Mouse (Mus musculus) MEL (cell line): ENCODE measurements around the gene Cx3cr1. TPM values are rescaled to one million over a fixed set of nuclear protein-coding genes. Genes with fewer than 3 reads are reported as not detected.

Experiments used
- DNase-seq: peaks from one replicate; pipeline ENCODE4 v3.0.0; 2011; ENCODE audit warnings: low read depth, low spot score
- H3K27ac ChIP-seq: 2 replicates; pipeline ENCODE4 v1.5.1; 2012; ENCODE audit warnings: low read depth, mild to moderate bottlenecking, control low read depth, low read length, moderate library complexity; ENCODE audit not compliant: control insufficient read depth
- H3K27me3 ChIP-seq, 2 experiments: fragments of 150-350 bp in 1 of 2; sonication (generic) in 1 of 2; 2 replicates each; pipeline ENCODE4 v1.6.1; 2012; ENCODE audit warnings: low read length in 2 of 2, mild to moderate bottlenecking in 2 of 2, improper control_type of control experiment in 1 of 2, moderate library complexity in 1 of 2; ENCODE audit not compliant: insufficient read depth in 2 of 2, control insufficient read depth in 1 of 2
- H3K36me3 ChIP-seq, 2 experiments: 2 replicates each; pipeline ENCODE4 v1.6.1; 2012 to 2014; ENCODE audit warnings: low read length in 2 of 2, improper control_type of control experiment in 1 of 2, inconsistent platforms in 1 of 2, mild to moderate bottlenecking in 1 of 2; ENCODE audit not compliant: insufficient read depth in 2 of 2, control insufficient read depth in 1 of 2
- H3K4me1 ChIP-seq, 2 experiments: fragments of 150-350 bp in 1 of 2; sonication (generic) in 1 of 2; 2 replicates each; pipeline ENCODE4 v1.6.1; 2012; ENCODE audit warnings: low read length in 2 of 2, improper control_type of control experiment in 1 of 2, mild to moderate bottlenecking in 1 of 2; ENCODE audit not compliant: insufficient read depth in 2 of 2, control insufficient read depth in 1 of 2
- H3K4me3 ChIP-seq, 2 experiments: fragments of 150-350 bp in 1 of 2; sonication (generic) in 1 of 2; 2 replicates each; pipeline ENCODE4 v1.5.1; 2012; ENCODE audit warnings: low read depth in 2 of 2, low read length in 2 of 2, mild to moderate bottlenecking in 2 of 2, moderate library complexity in 2 of 2, control low read depth in 1 of 2, improper control_type of control experiment in 1 of 2; ENCODE audit not compliant: control insufficient read depth in 1 of 2, insufficient read depth in 1 of 2
- H3K79me2 ChIP-seq: 2 replicates; pipeline ENCODE4 v1.6.1; 2012; ENCODE audit warnings: mild to moderate bottlenecking, low read length, moderate library complexity; ENCODE audit not compliant: control insufficient read depth, poor library complexity, insufficient read depth
- H3K9ac ChIP-seq: 2 replicates; pipeline ENCODE4 v1.6.1; 2012; ENCODE audit warnings: low read depth, mild to moderate bottlenecking, control low read depth, low read length, moderate library complexity; ENCODE audit not compliant: control insufficient read depth, poor library complexity, severe bottlenecking
- H3K9me3 ChIP-seq: fragments of 150-350 bp; sonication (generic); replicated peaks from 2 replicates; pipeline ENCODE4 v1.6.1; 2012; ENCODE audit warnings: mild to moderate bottlenecking, low read length, improper control_type of control experiment, moderate library complexity; ENCODE audit not compliant: insufficient read depth
- E2F4 ChIP-seq: IDR thresholded peaks from 2 replicates; pipeline ENCODE4 v1.6.1; 2011; ENCODE audit warnings: low read depth, low read length, improper control_type of control experiment, borderline replicate concordance
- EP300 ChIP-seq, 2 experiments: IDR thresholded peaks; 2 replicates each; pipeline ENCODE4 v1.6.1; 2011; ENCODE audit warnings: improper control_type of control experiment in 2 of 2, low read length in 2 of 2, low read depth in 1 of 2, mild to moderate bottlenecking in 1 of 2
- MAZ ChIP-seq: IDR thresholded peaks from 2 replicates; pipeline ENCODE4 v1.6.1; 2012; ENCODE audit warnings: low read depth, mild to moderate bottlenecking, inconsistent platforms, low read length, improper control_type of control experiment
- MXI1 ChIP-seq: IDR thresholded peaks from 2 replicates; pipeline ENCODE4 v1.6.1; 2011; ENCODE audit warnings: mild to moderate bottlenecking, low read depth, low read length, improper control_type of control experiment
- MYB ChIP-seq: IDR thresholded peaks from 2 replicates; pipeline ENCODE4 v1.6.1; 2011; ENCODE audit warnings: mild to moderate bottlenecking, low read depth, low read length, improper control_type of control experiment
- MYC ChIP-seq: IDR thresholded peaks from 2 replicates; pipeline ENCODE4 v1.6.1; 2011; ENCODE audit warnings: low read depth, mild to moderate bottlenecking, low read length, improper control_type of control experiment, moderate library complexity
- NELFE ChIP-seq: IDR thresholded peaks from 2 replicates; pipeline ENCODE4 v1.6.1; 2011; ENCODE audit warnings: low read depth, low read length, improper control_type of control experiment
- NRF1 ChIP-seq: IDR thresholded peaks from 2 replicates; pipeline ENCODE4 v1.6.1; 2014; ENCODE audit warnings: low read depth, mild to moderate bottlenecking, inconsistent platforms, low read length, improper control_type of control experiment, moderate library complexity; ENCODE audit not compliant: poor library complexity, insufficient read depth, severe bottlenecking
- POLR2A ChIP-seq, 2 experiments: IDR thresholded peaks; 2 replicates each; pipeline ENCODE4 v1.6.1; 2011 to 2012; ENCODE audit warnings: low read length in 2 of 2, mild to moderate bottlenecking in 2 of 2, control low read depth in 1 of 2, improper control_type of control experiment in 1 of 2, low read depth in 1 of 2, moderate library complexity in 1 of 2; ENCODE audit not compliant: control insufficient read depth in 1 of 2, insufficient read depth in 1 of 2, poor library complexity in 1 of 2
- RCOR1 ChIP-seq: IDR thresholded peaks from 2 replicates; pipeline ENCODE4 v1.6.1; 2012; ENCODE audit warnings: low read depth, mild to moderate bottlenecking, inconsistent platforms, low read length, improper control_type of control experiment
- SIN3A ChIP-seq: IDR thresholded peaks from 2 replicates; pipeline ENCODE4 v1.6.1; 2012; ENCODE audit warnings: low read length, improper control_type of control experiment, inconsistent platforms
- SMC3 ChIP-seq: IDR thresholded peaks from 2 replicates; pipeline ENCODE4 v1.6.1; 2011; ENCODE audit warnings: low read depth, low read length, improper control_type of control experiment
- TBP ChIP-seq: IDR thresholded peaks from 2 replicates; pipeline ENCODE4 v1.8.0; 2011; ENCODE audit warnings: low read depth, low read length, improper control_type of control experiment
- USF1 ChIP-seq: IDR thresholded peaks from 2 replicates; pipeline ENCODE4 v1.6.1; 2014; ENCODE audit warnings: low read depth, mild to moderate bottlenecking, inconsistent platforms, low read length, improper control_type of control experiment, moderate library complexity
- ZC3H11A ChIP-seq: IDR thresholded peaks from 2 replicates; pipeline ENCODE4 v1.6.1; 2012; ENCODE audit warnings: low read depth, mild to moderate bottlenecking, inconsistent platforms, low read length, improper control_type of control experiment
- ZNF384 ChIP-seq: IDR thresholded peaks from 2 replicates; pipeline ENCODE4 v1.6.1; 2012; ENCODE audit warnings: low read depth, mild to moderate bottlenecking, inconsistent platforms, low read length, improper control_type of control experiment
- polyA plus RNA-seq, 2 experiments: library from polyadenylated mRNA; stranded (reverse) in 1 of 2; unstranded in 1 of 2; fragments of >175 nt in 1 of 2; fragments of >200 nt in 1 of 2; gene quantifications; 2 replicates each; pipeline versions ENCODE4 v1.2.1 to v1.2.4; 2012; ENCODE audit warnings: low replicate concordance in 2 of 2, low read depth in 1 of 2; ENCODE audit not compliant: insufficient read length in 2 of 2, insufficient read depth in 1 of 2, missing spikeins in 1 of 2
- total RNA-seq: library from RNA; depleted of rRNA; stranded (reverse); fragments of 300-350 nt; gene quantifications from 2 replicates; pipeline ENCODE4 v1.2.3, GENCODE M21; 2012

Gene Cx3cr1
- total and polyA plus RNA-seq, 3 experiments, result not detected

GRCm38 (mm10) chr9:119983585-119984535 lies 85.8 kb downstream of the Cx3cr1 start:
- Histone ChIP-seq H3K27me3 (no peaks in the 10 kb centered on the region), H3K4me3 (peak overlapping the region; percentile 80 to 81), H3K4me1 (peaks cover 4 to 13% of the 10 kb centered on the region in 2 experiments; a peak in 3 of 4 replicates), H3K27ac (no peak overlapping the region), H3K9me3 (no peaks in the 10 kb centered on the region), H3K9ac (peak overlapping the region; percentile 87), H3K36me3 (peaks cover 0 to 6% of the 10 kb centered on the region in 2 experiments; a peak in 2 of 4 replicates), H3K79me2 (peaks cover 7% of the 10 kb centered on the region)
- TF ChIP-seq USF1 (no peak), NELFE (peak; percentile 63), SMC3 (no peak), E2F4 (no peak), MXI1 (peak; percentile 22; the same call in 1 of the 2 replicates), POLR2A (IDR thresholded peaks at IDR 0.05; ENCODE audit: control insufficient read depth in 1 of 2, insufficient read depth in 1 of 2, low read depth in 1 of 2, low read length in 2 of 2, poor library complexity in 1 of 2) (peak; percentile 55 to 90; a peak in 3 of 4 replicates), ZNF384 (peak; percentile 69), MYC (no peak), MYB (no peak), RCOR1 (no peak), TBP (no peak), NRF1 (0 out of 2 replicates have a peak, but pooled peaks have one; percentile 19), SIN3A (peak; percentile 26; the same call in 1 of the 2 replicates), MAZ (peak; percentile 74; the same call in 1 of the 2 replicates)
- peak; percentile 80 for DNase-seq

- Histone ChIP-seq H3K27ac (peak overlapping the region; percentile 87), H3K4me3 (peak overlapping the region; percentile 80 to 81), H3K9ac (peak overlapping the region; percentile 87), H3K9me3 (no peaks in the 10 kb centered on the region), H3K27me3 (no peaks in the 10 kb centered on the region), H3K79me2 (peaks cover 7% of the 10 kb centered on the region), H3K4me1 (peaks cover 4 to 13% of the 10 kb centered on the region in 2 experiments; a peak in 3 of 4 replicates)
- peak; percentile 51 for DNase-seq
- TF ChIP-seq RCOR1 (no peak), MYC (no peak), EP300 (IDR thresholded peaks at IDR 0.05; ENCODE audit: low read depth in 1 of 2, low read length in 2 of 2) (no peak), ZC3H11A (no peak), MXI1 (0 out of 2 replicates have a peak, but pooled peaks have one; percentile 32), ZNF384 (no peak), TBP (no peak)
- TF ChIP-seq, all 39 proteins: peak for 1
- peaks cover 0 to 6% of the 10 kb centered on the region in 2 experiments; a peak in 2 of 4 replicates for H3K36me3 ChIP-seq
These were observed 86.6 kb downstream of the Cx3cr1 start for GRCm38 (mm10) chr9:119982956-119983551.
